Mouse (Mus musculus) thymus, postnatal 4 days (tissue): ENCODE data around the gene Vti1a.

Source experiments
- DNase-seq: peaks from one replicate; pipeline ENCODE4 v3.0.0; 2021

Gene Vti1a

GRCm38 (mm10) chr19:55640251-55640650 is 324.2 kb downstream of the Vti1a start:
- no peak for DNase-seq

GRCm38 (mm10) chr19:55641891-55642290 is 325.8 kb downstream of the Vti1a start:
- no peak for DNase-seq

- DNase-seq: no peak
Measured at GRCm38 (mm10) chr19:55642361-55642760, 326.3 kb downstream of the Vti1a start.

- peak; percentile 41 for DNase-seq
Measured at GRCm38 (mm10) chr19:55643288-55643901, 327.3 kb downstream of the Vti1a start.

- no peak for DNase-seq
Measured at GRCm38 (mm10) chr19:55643931-55644330, 327.8 kb downstream of the Vti1a start.

GRCm38 (mm10) chr19:55649363-55649762 is 333.3 kb downstream of the Vti1a start:
- DNase-seq: no peak

- no peak for DNase-seq
Measured at GRCm38 (mm10) chr19:55651017-55651416, 334.9 kb downstream of the Vti1a start.

GRCm38 (mm10) chr19:55652693-55653265 is 336.7 kb downstream of the Vti1a start:
- no peak for DNase-seq

- DNase-seq: no peak
Measured at GRCm38 (mm10) chr19:55660165-55660564, 344.1 kb downstream of the Vti1a start.

GRCm38 (mm10) chr19:55662521-55663223 is 346.6 kb downstream of the Vti1a start:
- DNase-seq: no peak

GRCm38 (mm10) chr19:55667787-55668186 is 351.7 kb downstream of the Vti1a start:
- DNase-seq: peak; percentile 37

- DNase-seq: no peak
Measured at GRCm38 (mm10) chr19:55668896-55669295, 352.8 kb downstream of the Vti1a start.
